Mouse (Mus musculus): Measurements from ENCODE around the gene Smarce1. TPM values are rescaled to one million over a fixed set of nuclear protein-coding genes. Genes with fewer than 3 reads are reported as not detected.

The Smarce1 gene
- polyA plus RNA-seq, 1 experiment: 181 TPM

GRCm38 (mm10) chr11:99165031-99165752, 65.6 kb downstream of the Smarce1 start:
- no peaks in the 10 kb centered on the region for H3K27me3 ChIP-seq (ENCODE audit: control insufficient read depth, insufficient read depth, low read length, poor library complexity, severe bottlenecking)
- H3K4me1 ChIP-seq (ENCODE audit: control insufficient read depth, insufficient read depth, low read length): no peaks in the 10 kb centered on the region
- no peak overlapping the region for H3K27ac ChIP-seq (ENCODE audit: insufficient read depth, low read length)
- no peak for TF ChIP-seq EP300 (IDR thresholded peaks at IDR 0.05; ENCODE audit: insufficient read depth, low read depth, low read length)
- TF ChIP-seq POLR2A (IDR thresholded peaks at IDR 0.05; ENCODE audit: insufficient read depth, low read length): no peak
- TF ChIP-seq CTCF (IDR thresholded peaks at IDR 0.05; ENCODE audit: low read depth, low read length): no peak
- H3K36me3 ChIP-seq (ENCODE audit: control insufficient read depth, insufficient read depth, low read length, poor library complexity, severe bottlenecking): no peaks in the 10 kb centered on the region
- H3K4me3 ChIP-seq (ENCODE audit: low read depth, low read length): no peak overlapping the region
- no peak overlapping the region for H3K9ac ChIP-seq (ENCODE audit: low read depth, poor library complexity, severe bottlenecking)
- no peaks in the 10 kb centered on the region for H3K9me3 ChIP-seq (replicated peaks; ENCODE audit: control insufficient read depth, insufficient read depth, low read length, poor library complexity, severe bottlenecking)

- TF ChIP-seq CTCF (IDR thresholded peaks at IDR 0.05; ENCODE audit: low read depth, low read length): no peak
- no peak for TF ChIP-seq POLR2A (IDR thresholded peaks at IDR 0.05; ENCODE audit: insufficient read depth, low read length)
- TF ChIP-seq EP300 (IDR thresholded peaks at IDR 0.05; ENCODE audit: insufficient read depth, low read depth, low read length): no peak
- no peak overlapping the region for H3K4me3 ChIP-seq (ENCODE audit: low read depth, low read length)
- H3K4me1 ChIP-seq (ENCODE audit: control insufficient read depth, insufficient read depth, low read length): no peaks in the 10 kb centered on the region
- no peaks in the 10 kb centered on the region for H3K36me3 ChIP-seq (ENCODE audit: control insufficient read depth, insufficient read depth, low read length, poor library complexity, severe bottlenecking)
- H3K27ac ChIP-seq (ENCODE audit: insufficient read depth, low read length): no peak overlapping the region
- H3K27me3 ChIP-seq (ENCODE audit: control insufficient read depth, insufficient read depth, low read length, poor library complexity, severe bottlenecking): no peaks in the 10 kb centered on the region
- no peak overlapping the region for H3K9ac ChIP-seq (ENCODE audit: low read depth, poor library complexity, severe bottlenecking)
- no peaks in the 10 kb centered on the region for H3K9me3 ChIP-seq (replicated peaks; ENCODE audit: control insufficient read depth, insufficient read depth, low read length, poor library complexity, severe bottlenecking)
Observed at GRCm38 (mm10) chr11:99162972-99163686, 67.7 kb downstream of the Smarce1 start.

GRCm38 (mm10) chr11:99161648-99162047, 69.2 kb downstream of the Smarce1 start:
- Histone ChIP-seq H3K27me3 (ENCODE audit: control insufficient read depth, insufficient read depth, low read length, poor library complexity, severe bottlenecking) (no peaks in the 10 kb centered on the region), H3K9ac (ENCODE audit: low read depth, poor library complexity, severe bottlenecking) (no peak overlapping the region), H3K27ac (ENCODE audit: insufficient read depth, low read length) (no peak overlapping the region), H3K36me3 (ENCODE audit: control insufficient read depth, insufficient read depth, low read length, poor library complexity, severe bottlenecking) (no peaks in the 10 kb centered on the region), H3K4me3 (ENCODE audit: low read depth, low read length) (no peak overlapping the region), H3K9me3 (replicated peaks; ENCODE audit: control insufficient read depth, insufficient read depth, low read length, poor library complexity, severe bottlenecking) (no peaks in the 10 kb centered on the region), H3K4me1 (ENCODE audit: control insufficient read depth, insufficient read depth, low read length) (no peaks in the 10 kb centered on the region)
- TF ChIP-seq POLR2A (IDR thresholded peaks at IDR 0.05; ENCODE audit: insufficient read depth, low read length) (no peak), EP300 (IDR thresholded peaks at IDR 0.05; ENCODE audit: insufficient read depth, low read depth, low read length) (no peak), CTCF (IDR thresholded peaks at IDR 0.05; ENCODE audit: low read depth, low read length) (no peak)

- TF ChIP-seq CTCF (IDR thresholded peaks at IDR 0.05; ENCODE audit: low read depth, low read length) (no peak), EP300 (IDR thresholded peaks at IDR 0.05; ENCODE audit: insufficient read depth, low read depth, low read length) (no peak), POLR2A (IDR thresholded peaks at IDR 0.05; ENCODE audit: insufficient read depth, low read length) (no peak)
- no peaks in the 10 kb centered on the region for H3K9me3 ChIP-seq (replicated peaks; ENCODE audit: control insufficient read depth, insufficient read depth, low read length, poor library complexity, severe bottlenecking)
Observed at GRCm38 (mm10) chr11:99160228-99160627, 70.6 kb downstream of the Smarce1 start.

More at GRCm38 (mm10) chr11:99160228-99160627, 70.6 kb downstream of the Smarce1 start:
- H3K27me3 ChIP-seq (ENCODE audit: control insufficient read depth, insufficient read depth, low read length, poor library complexity, severe bottlenecking): no peaks in the 10 kb centered on the region
- H3K4me1 ChIP-seq (ENCODE audit: control insufficient read depth, insufficient read depth, low read length): no peaks in the 10 kb centered on the region
- H3K4me3 ChIP-seq (ENCODE audit: low read depth, low read length): no peak overlapping the region
- no peak overlapping the region for H3K9ac ChIP-seq (ENCODE audit: low read depth, poor library complexity, severe bottlenecking)
- H3K27ac ChIP-seq (ENCODE audit: insufficient read depth, low read length): no peak overlapping the region
- no peaks in the 10 kb centered on the region for H3K36me3 ChIP-seq (ENCODE audit: control insufficient read depth, insufficient read depth, low read length, poor library complexity, severe bottlenecking)

Other genes with a start within 250 kb of the Smarce1 start
- gene Gjd3, start 248.0 kb downstream of the Smarce1 start, polyA plus RNA-seq (2011; ENCODE audit: insufficient read depth, insufficient read length, low read depth, missing spikeins): not detected in 2 replicates
- 631 and 674 TPM in 2 replicates for gene Top2a, start 206.8 kb downstream of the Smarce1 start, polyA plus RNA-seq (2011; ENCODE audit: insufficient read depth, insufficient read length, low read depth, missing spikeins)
- 47.6 and 51.4 TPM in 2 replicates for gene Igfbp4, start 189.8 kb downstream of the Smarce1 start, polyA plus RNA-seq (2011; ENCODE audit: insufficient read depth, insufficient read length, low read depth, missing spikeins)
- gene Tns4, start 141.7 kb downstream of the Smarce1 start, polyA plus RNA-seq (2011; ENCODE audit: insufficient read depth, insufficient read length, low read depth, missing spikeins): 12.8 and 13.9 TPM in 2 replicates
- gene Ccr7, start 75.9 kb downstream of the Smarce1 start, polyA plus RNA-seq (2011; ENCODE audit: insufficient read depth, insufficient read length, low read depth, missing spikeins): not detected in 2 replicates
- 0.19 TPM in 1 of 2 replicates, not detected in the other for gene Krt222, start 13.1 kb upstream of the Smarce1 start, polyA plus RNA-seq (2011; ENCODE audit: insufficient read depth, insufficient read length, low read depth, missing spikeins)
- not detected in 2 replicates for gene Krt24, start 54.2 kb upstream of the Smarce1 start, polyA plus RNA-seq (2011; ENCODE audit: insufficient read depth, insufficient read length, low read depth, missing spikeins)
- gene Krt25, start 91.9 kb upstream of the Smarce1 start, polyA plus RNA-seq (2011; ENCODE audit: insufficient read depth, insufficient read length, low read depth, missing spikeins): not detected in 2 replicates
- gene Krt26, start 106.9 kb upstream of the Smarce1 start, polyA plus RNA-seq (2011; ENCODE audit: insufficient read depth, insufficient read length, low read depth, missing spikeins): not detected in 2 replicates
- gene Krt27, start 120.1 kb upstream of the Smarce1 start, polyA plus RNA-seq (2011; ENCODE audit: insufficient read depth, insufficient read length, low read depth, missing spikeins): not detected in 2 replicates
- gene Krt28, start 143.9 kb upstream of the Smarce1 start, polyA plus RNA-seq (2011; ENCODE audit: insufficient read depth, insufficient read length, low read depth, missing spikeins): not detected in 2 replicates
- gene Krt10, start 158.3 kb upstream of the Smarce1 start, polyA plus RNA-seq (2011; ENCODE audit: insufficient read depth, insufficient read length, low read depth, missing spikeins): 4.1 and 7.1 TPM in 2 replicates
- not detected in 2 replicates for gene Krt12, start 191.2 kb upstream of the Smarce1 start, polyA plus RNA-seq (2011; ENCODE audit: insufficient read depth, insufficient read length, low read depth, missing spikeins)
- gene Krt20, start 207.1 kb upstream of the Smarce1 start, polyA plus RNA-seq (2011; ENCODE audit: insufficient read depth, insufficient read length, low read depth, missing spikeins): 1.7 and 2.2 TPM in 2 replicates

All from ES-Bruce4 (cell line).